Mouse (Mus musculus): ENCODE data around the gene Zp2.

Zp2 gene

GRCm38 (mm10) chr7:120142743-120143142 is 2.3 kb downstream of the Zp2 start:
- no peak for DNase-seq (ENCODE audit: low read depth, low spot score)

- no peak for DNase-seq (ENCODE audit: low read depth, low spot score)
These were observed 16.1 kb downstream of the Zp2 start for GRCm38 (mm10) chr7:120128951-120129350.

GRCm38 (mm10) chr7:120127686-120128059 is 17.4 kb downstream of the Zp2 start:
- no peak for DNase-seq (ENCODE audit: low read depth, low spot score)

GRCm38 (mm10) chr7:120126976-120127685 is 18.0 kb downstream of the Zp2 start:
- DNase-seq (ENCODE audit: low read depth, low spot score): no peak

GRCm38 (mm10) chr7:120124844-120125243 is 20.2 kb downstream of the Zp2 start:
- DNase-seq (ENCODE audit: low read depth, low spot score): no peak

- no peak for DNase-seq (ENCODE audit: low read depth, low spot score)
These were observed 21.3 kb downstream of the Zp2 start for GRCm38 (mm10) chr7:120123776-120124175.

GRCm38 (mm10) chr7:120117529-120117928 is 27.6 kb downstream of the Zp2 start:
- no peak for DNase-seq (ENCODE audit: low read depth, low spot score)

GRCm38 (mm10) chr7:120116976-120117375 is 28.1 kb downstream of the Zp2 start:
- no peak for DNase-seq (ENCODE audit: low read depth, low spot score)

- no peak for DNase-seq (ENCODE audit: low read depth, low spot score)
These were observed 35.4 kb downstream of the Zp2 start for GRCm38 (mm10) chr7:120109676-120110075.

GRCm38 (mm10) chr7:120106356-120106755 is 38.7 kb downstream of the Zp2 start:
- no peak for DNase-seq (ENCODE audit: low read depth, low spot score)

- DNase-seq (ENCODE audit: low read depth, low spot score): no peak
These were observed 40.1 kb downstream of the Zp2 start for GRCm38 (mm10) chr7:120104975-120105374.

- DNase-seq (ENCODE audit: low read depth, low spot score): no peak
These were observed 42.0 kb downstream of the Zp2 start for GRCm38 (mm10) chr7:120103019-120103567.

- peak; percentile 4 for DNase-seq (ENCODE audit: low read depth, low spot score)
These were observed 42.7 kb downstream of the Zp2 start, which contains the start of gene Tmem159 for GRCm38 (mm10) chr7:120102164-120102972. Gene Tmem159, plus strand, starts transcription at chr7:120102353.

- DNase-seq (ENCODE audit: low read depth, low spot score): no peak
These were observed 46.7 kb downstream of the Zp2 start for GRCm38 (mm10) chr7:120098403-120098802.

- DNase-seq (ENCODE audit: low read depth, low spot score): no peak
These were observed 47.2 kb downstream of the Zp2 start for GRCm38 (mm10) chr7:120097845-120098244.

- no peak for DNase-seq (ENCODE audit: low read depth, low spot score)
These were observed 49.9 kb downstream of the Zp2 start, which contains the start of gene Dnah3 for GRCm38 (mm10) chr7:120095180-120095579. Gene Dnah3, minus strand, starts transcription at chr7:120095280.

- no peak for DNase-seq (ENCODE audit: low read depth, low spot score)
These were observed 50.9 kb downstream of the Zp2 start for GRCm38 (mm10) chr7:120094216-120094615.

- no peak for DNase-seq (ENCODE audit: low read depth, low spot score)
These were observed 52.1 kb downstream of the Zp2 start for GRCm38 (mm10) chr7:120093033-120093432.

GRCm38 (mm10) chr7:120080177-120080576 is 64.9 kb downstream of the Zp2 start:
- DNase-seq (ENCODE audit: low read depth, low spot score): no peak
